Mouse (Mus musculus): ENCODE data around the gene Exoc4. TPM values are rescaled to one million over a fixed set of nuclear protein-coding genes. Genes with fewer than 3 reads are reported as not detected.

Exoc4 gene
- polyA plus RNA-seq, 1 experiment from 2014 or later = 9.5 TPM

GRCm38 (mm10) chr6:33869251-33869650 lies 620.4 kb downstream of the Exoc4 start:
- Histone ChIP-seq H3K4me1 (replicated peaks; ENCODE audit: control insufficient read depth, insufficient read depth) (no peaks in the 10 kb centered on the region), H3K27me3 (ENCODE audit: control insufficient read depth, insufficient read depth, low read length) (no peaks in the 10 kb centered on the region), H3K9me3 (ENCODE audit: control insufficient read depth, low read length) (no peaks in the 10 kb centered on the region), H3K36me3 (ENCODE audit: control insufficient read depth, insufficient read depth, low read length) (no peaks in the 10 kb centered on the region), H3K27ac (replicated peaks) (no peak overlapping the region), H3K9ac (ENCODE audit: low read length) (no peak overlapping the region), H3K4me2 (replicated peaks; ENCODE audit: low read depth) (no peak overlapping the region), H3K4me3 (ENCODE audit: low read depth, low read length) (no peak overlapping the region)
- no peak for ATAC-seq (ENCODE audit: low FRiP score, low TSS enrichment)
- no peak for DNase-seq (ENCODE audit: low spot score)
- 62% methylated on average over 3 of the region's 3 CpGs for WGBS
- TF ChIP-seq CTCF (IDR thresholded peaks at IDR 0.05; ENCODE audit: low read depth) (no peak), EP300 (optimal IDR thresholded peaks at IDR 0.05) (no peak)

GRCm38 (mm10) chr6:33870468-33871142 lies 621.7 kb downstream of the Exoc4 start:
- H3K27me3 ChIP-seq (ENCODE audit: control insufficient read depth, insufficient read depth, low read length) = no peaks in the 10 kb centered on the region
- TF ChIP-seq CTCF (IDR thresholded peaks at IDR 0.05; ENCODE audit: low read depth) = no peak
- no peak for TF ChIP-seq EP300 (optimal IDR thresholded peaks at IDR 0.05)
- whole genome bisulfite sequencing = 60% methylated on average over 9 of the region's 9 CpGs
- ATAC-seq (ENCODE audit: low FRiP score, low TSS enrichment) (no peak), DNase-seq (ENCODE audit: low spot score) (no peak)
- no peaks in the 10 kb centered on the region for H3K9me3 ChIP-seq (ENCODE audit: control insufficient read depth, low read length)
- no peak overlapping the region for H3K4me2 ChIP-seq (replicated peaks; ENCODE audit: low read depth)
- no peaks in the 10 kb centered on the region for H3K4me1 ChIP-seq (replicated peaks; ENCODE audit: control insufficient read depth, insufficient read depth)
- H3K9ac ChIP-seq (ENCODE audit: low read length) = no peak overlapping the region
- H3K36me3 ChIP-seq (ENCODE audit: control insufficient read depth, insufficient read depth, low read length) = no peaks in the 10 kb centered on the region
- no peak overlapping the region for H3K27ac ChIP-seq (replicated peaks)
- no peak overlapping the region for H3K4me3 ChIP-seq (ENCODE audit: low read depth, low read length)

- no peaks in the 10 kb centered on the region for H3K27me3 ChIP-seq (ENCODE audit: control insufficient read depth, insufficient read depth, low read length)
- no peak for ATAC-seq (ENCODE audit: low FRiP score, low TSS enrichment)
- TF ChIP-seq CTCF (IDR thresholded peaks at IDR 0.05; ENCODE audit: low read depth) = no peak
- TF ChIP-seq EP300 (optimal IDR thresholded peaks at IDR 0.05) = no peak
- no peaks in the 10 kb centered on the region for H3K4me1 ChIP-seq (replicated peaks; ENCODE audit: control insufficient read depth, insufficient read depth)
- no peak overlapping the region for H3K9ac ChIP-seq (ENCODE audit: low read length)
- no peak overlapping the region for H3K27ac ChIP-seq (replicated peaks)
- H3K4me3 ChIP-seq (ENCODE audit: low read depth, low read length) = no peak overlapping the region
- 68% methylated on average over 1 of the region's 1 CpGs for WGBS
- no peak for DNase-seq (ENCODE audit: low spot score)
- no peaks in the 10 kb centered on the region for H3K36me3 ChIP-seq (ENCODE audit: control insufficient read depth, insufficient read depth, low read length)
- H3K4me2 ChIP-seq (replicated peaks; ENCODE audit: low read depth) = no peak overlapping the region
- no peaks in the 10 kb centered on the region for H3K9me3 ChIP-seq (ENCODE audit: control insufficient read depth, low read length)
Measured at GRCm38 (mm10) chr6:33871286-33871685, 622.4 kb downstream of the Exoc4 start.

- Histone ChIP-seq H3K9ac (ENCODE audit: low read length) (no peak overlapping the region), H3K27me3 (ENCODE audit: control insufficient read depth, insufficient read depth, low read length) (no peaks in the 10 kb centered on the region), H3K27ac (replicated peaks) (no peak overlapping the region), H3K9me3 (ENCODE audit: control insufficient read depth, low read length) (no peaks in the 10 kb centered on the region), H3K36me3 (ENCODE audit: control insufficient read depth, insufficient read depth, low read length) (no peaks in the 10 kb centered on the region), H3K4me1 (replicated peaks; ENCODE audit: control insufficient read depth, insufficient read depth) (no peaks in the 10 kb centered on the region), H3K4me2 (replicated peaks; ENCODE audit: low read depth) (no peak overlapping the region), H3K4me3 (ENCODE audit: low read depth, low read length) (no peak overlapping the region)
- no peak for TF ChIP-seq CTCF (IDR thresholded peaks at IDR 0.05; ENCODE audit: low read depth)
- TF ChIP-seq EP300 (optimal IDR thresholded peaks at IDR 0.05) = no peak
- DNase-seq (ENCODE audit: low spot score) = no peak
- no peak for ATAC-seq (ENCODE audit: low FRiP score, low TSS enrichment)
- 73% methylated on average over 1 of the region's 1 CpGs for WGBS
Measured at GRCm38 (mm10) chr6:33872192-33872591, 623.3 kb downstream of the Exoc4 start.

- DNase-seq (ENCODE audit: low spot score) (no peak), ATAC-seq (ENCODE audit: low FRiP score, low TSS enrichment) (no peak)
- no peak overlapping the region for H3K4me2 ChIP-seq (replicated peaks; ENCODE audit: low read depth)
- H3K9ac ChIP-seq (ENCODE audit: low read length) = no peak overlapping the region
- no peak for TF ChIP-seq CTCF (IDR thresholded peaks at IDR 0.05; ENCODE audit: low read depth)
- TF ChIP-seq EP300 (optimal IDR thresholded peaks at IDR 0.05) = no peak
- no peaks in the 10 kb centered on the region for H3K9me3 ChIP-seq (ENCODE audit: control insufficient read depth, low read length)
- no peak overlapping the region for H3K4me3 ChIP-seq (ENCODE audit: low read depth, low read length)
- H3K4me1 ChIP-seq (replicated peaks; ENCODE audit: control insufficient read depth, insufficient read depth) = no peaks in the 10 kb centered on the region
- H3K36me3 ChIP-seq (ENCODE audit: control insufficient read depth, insufficient read depth, low read length) = no peaks in the 10 kb centered on the region
- H3K27me3 ChIP-seq (ENCODE audit: control insufficient read depth, insufficient read depth, low read length) = no peaks in the 10 kb centered on the region
- 69% methylated on average over 5 of the region's 5 CpGs for WGBS
- no peak overlapping the region for H3K27ac ChIP-seq (replicated peaks)
Measured at GRCm38 (mm10) chr6:33873000-33873399, 624.1 kb downstream of the Exoc4 start.

- Histone ChIP-seq H3K27me3 (ENCODE audit: control insufficient read depth, insufficient read depth, low read length) (no peaks in the 10 kb centered on the region), H3K9me3 (ENCODE audit: control insufficient read depth, low read length) (no peaks in the 10 kb centered on the region), H3K4me1 (replicated peaks; ENCODE audit: control insufficient read depth, insufficient read depth) (no peaks in the 10 kb centered on the region), H3K9ac (ENCODE audit: low read length) (no peak overlapping the region), H3K36me3 (ENCODE audit: control insufficient read depth, insufficient read depth, low read length) (no peaks in the 10 kb centered on the region), H3K27ac (replicated peaks) (no peak overlapping the region), H3K4me2 (replicated peaks; ENCODE audit: low read depth) (no peak overlapping the region), H3K4me3 (ENCODE audit: low read depth, low read length) (no peak overlapping the region)
- DNase-seq (ENCODE audit: low spot score) = no peak
- TF ChIP-seq CTCF (IDR thresholded peaks at IDR 0.05; ENCODE audit: low read depth) = no peak
- no peak for TF ChIP-seq EP300 (optimal IDR thresholded peaks at IDR 0.05)
- WGBS = 75% methylated on average over 8 of the region's 8 CpGs
- no peak for ATAC-seq (ENCODE audit: low FRiP score, low TSS enrichment)
Measured at GRCm38 (mm10) chr6:33874291-33875014, 625.6 kb downstream of the Exoc4 start.
